Mouse (Mus musculus): ENCODE results near the gene Bcl7b.
"Not testable (repeated sequence)": the region's sequence is repeated elsewhere in the genome, so short reads cannot be mapped to it uniquely, and the experiment has no call there.

The Bcl7b gene

DNA sequence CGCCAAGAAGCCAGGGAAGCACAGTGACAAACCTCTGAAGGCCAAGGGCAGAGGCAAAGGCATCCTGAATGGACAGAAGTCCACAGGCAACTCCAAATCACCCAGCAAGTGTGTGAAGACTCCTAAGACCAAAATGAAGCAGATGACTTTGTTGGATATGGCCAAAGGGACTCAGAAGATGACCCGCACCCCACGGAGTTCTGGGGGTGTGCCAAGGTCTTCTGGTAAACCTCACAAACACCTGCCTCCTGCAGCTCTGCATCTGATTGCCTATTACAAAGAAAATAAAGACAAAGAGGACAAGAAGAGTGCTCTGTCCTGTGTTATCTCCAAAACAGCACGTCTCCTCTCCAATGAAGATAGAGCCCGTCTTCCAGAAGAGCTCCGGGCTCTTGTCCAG lies 48.8 kb downstream of the Bcl7b start:
- DNase-seq (ENCODE audit: low spot score) = peak; percentile 36

DNA sequence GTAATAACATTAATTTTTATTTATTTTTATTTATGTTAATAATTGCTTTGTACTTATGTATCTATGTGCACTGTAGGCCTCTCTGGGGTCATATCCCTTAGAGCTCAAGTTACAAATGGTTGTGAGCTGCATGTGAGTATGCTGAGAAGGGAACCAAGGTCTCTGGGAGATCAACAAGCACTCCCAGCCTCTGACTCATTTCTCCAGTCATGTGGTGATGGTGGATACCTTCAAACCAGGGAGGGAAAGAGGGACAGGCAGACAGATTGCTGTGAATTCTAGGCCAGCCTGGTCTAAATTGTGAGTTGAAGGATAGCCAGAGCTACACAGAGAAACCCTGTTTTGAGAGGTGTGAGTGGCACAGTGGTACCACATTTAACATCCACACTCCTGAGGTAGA lies 52.9 kb downstream of the Bcl7b start:
- no peak for DNase-seq (ENCODE audit: low spot score)

DNA sequence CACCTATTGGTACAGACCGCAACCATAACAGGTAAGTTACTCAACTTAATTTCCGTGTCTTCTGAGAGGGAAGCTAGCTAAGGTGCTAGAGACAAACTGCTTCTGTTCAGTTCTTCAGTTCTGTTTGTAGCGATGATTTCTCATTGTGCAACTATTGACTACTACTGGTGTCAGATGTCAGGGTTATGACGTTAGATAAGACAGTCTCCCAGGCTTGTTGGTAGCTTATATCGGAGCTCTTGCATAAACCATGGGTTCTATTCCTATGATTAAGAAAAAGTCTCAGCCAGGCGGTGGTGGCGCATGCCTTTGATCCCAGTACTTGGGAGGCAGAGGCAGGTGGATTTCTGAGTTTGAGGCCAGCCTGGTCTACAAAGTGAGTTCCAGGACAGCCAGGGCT lies 54.0 kb downstream of the Bcl7b start:
- no peak for DNase-seq (ENCODE audit: low spot score)

DNA sequence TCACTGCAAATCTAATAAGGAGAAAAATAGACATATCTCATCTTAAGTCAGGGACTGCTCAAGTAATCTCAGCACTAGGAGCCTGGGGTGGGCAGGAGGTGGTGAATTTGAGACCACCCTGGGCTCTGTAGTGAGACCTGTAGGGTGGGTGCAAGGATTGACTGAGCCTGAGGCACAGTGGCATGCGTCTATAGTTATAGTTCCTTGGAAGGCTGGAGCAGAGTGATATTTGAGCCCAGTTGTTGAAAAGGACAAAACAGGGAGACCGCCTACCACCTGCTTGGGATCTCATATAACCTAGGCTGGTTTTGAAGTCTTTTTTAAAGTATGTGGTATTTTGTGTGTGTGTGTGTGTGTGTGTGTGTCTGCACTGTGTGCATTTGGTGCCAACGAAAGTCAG lies 56.1 kb downstream of the Bcl7b start:
- DNase-seq (ENCODE audit: low spot score) = no peak

DNA sequence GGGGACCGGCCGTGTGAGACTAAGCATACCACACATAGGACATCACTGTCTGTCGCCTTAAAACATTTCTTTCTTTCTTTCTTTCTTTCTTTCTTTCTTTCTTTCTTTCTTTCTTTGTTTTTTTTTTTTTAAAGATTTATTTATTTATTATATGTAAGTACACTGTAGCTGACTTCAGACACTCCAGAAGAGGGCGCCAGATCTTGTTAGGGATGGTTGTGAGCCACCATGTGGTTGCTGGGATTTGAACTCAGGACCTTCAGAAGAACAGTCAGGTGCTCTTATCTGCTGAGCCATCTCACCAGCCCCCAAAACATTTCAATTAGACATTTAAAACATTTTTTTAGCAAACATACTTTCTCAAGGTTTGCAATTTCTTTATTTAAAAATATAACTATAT lies 57.8 kb downstream of the Bcl7b start:
- DNase-seq (ENCODE audit: low spot score) = not testable (repeated sequence)

DNA sequence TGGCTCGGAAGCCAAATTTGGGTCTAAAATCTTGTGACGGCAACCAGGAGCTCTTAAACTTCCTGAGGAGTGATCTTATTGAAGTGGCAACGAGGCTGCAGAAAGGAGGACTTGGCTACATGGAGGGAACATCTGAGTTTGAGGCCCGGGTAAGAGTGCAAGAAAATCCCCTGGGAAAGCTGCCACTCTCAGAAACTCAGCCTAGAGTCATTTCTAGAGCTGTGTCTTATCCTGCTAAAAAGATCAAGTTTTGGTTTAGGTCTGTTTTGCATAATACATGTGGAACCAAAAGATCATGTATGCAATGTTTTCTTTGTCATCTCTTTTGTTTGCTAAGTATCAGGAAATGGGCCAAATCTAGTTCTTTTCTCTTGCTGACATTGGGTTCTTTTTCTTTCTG lies 62.1 kb downstream of the Bcl7b start:
- DNase-seq (ENCODE audit: low spot score) = no peak
